Mouse (Mus musculus) liver, embryonic 18 days (tissue): ENCODE measurements around the gene Rpusd3. TPM values are rescaled to one million over a fixed set of nuclear protein-coding genes. Genes with fewer than 3 reads are reported as not detected.

Source experiments
- polyA plus RNA-seq: library from polyadenylated mRNA; depleted of rRNA; stranded (reverse); fragments of >200 nt; gene quantifications from 2 replicates; pipeline ENCODE4 v1.2.3, GENCODE M21; 2012; rRNA removed

The Rpusd3 gene
- 19.9 and 20.2 TPM in 2 replicates for polyA plus RNA-seq

DNA sequence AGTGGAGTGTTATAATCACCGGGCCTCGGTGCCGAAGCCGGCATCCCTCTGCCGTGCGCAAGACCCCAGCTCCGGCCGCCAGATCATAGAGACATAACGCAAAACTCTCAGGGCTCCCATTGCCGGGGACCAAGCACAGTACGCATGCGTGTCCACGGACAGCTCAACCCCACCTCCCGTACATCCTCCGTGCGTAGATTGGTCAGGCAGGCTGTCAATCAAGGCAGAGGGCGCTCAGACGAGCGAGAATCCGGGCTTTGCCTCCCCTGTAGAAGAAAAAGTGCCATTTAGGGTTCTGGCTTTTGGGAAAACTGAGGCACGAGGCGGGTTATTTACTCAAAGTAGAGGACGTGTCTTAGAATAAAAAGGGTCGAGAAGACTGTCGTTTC, at the start of gene Rpusd3:
TSS of gene Rpusd3 (minus strand) at position 142 of the 389 bp plus-strand sequence.

GRCm38 (mm10) chr6:113457952-113458534, 38.9 kb upstream of the Rpusd3 start, which contains the start of gene Il17re:
TSS of gene Il17re (plus strand) at chr6:113458484.

DNA sequence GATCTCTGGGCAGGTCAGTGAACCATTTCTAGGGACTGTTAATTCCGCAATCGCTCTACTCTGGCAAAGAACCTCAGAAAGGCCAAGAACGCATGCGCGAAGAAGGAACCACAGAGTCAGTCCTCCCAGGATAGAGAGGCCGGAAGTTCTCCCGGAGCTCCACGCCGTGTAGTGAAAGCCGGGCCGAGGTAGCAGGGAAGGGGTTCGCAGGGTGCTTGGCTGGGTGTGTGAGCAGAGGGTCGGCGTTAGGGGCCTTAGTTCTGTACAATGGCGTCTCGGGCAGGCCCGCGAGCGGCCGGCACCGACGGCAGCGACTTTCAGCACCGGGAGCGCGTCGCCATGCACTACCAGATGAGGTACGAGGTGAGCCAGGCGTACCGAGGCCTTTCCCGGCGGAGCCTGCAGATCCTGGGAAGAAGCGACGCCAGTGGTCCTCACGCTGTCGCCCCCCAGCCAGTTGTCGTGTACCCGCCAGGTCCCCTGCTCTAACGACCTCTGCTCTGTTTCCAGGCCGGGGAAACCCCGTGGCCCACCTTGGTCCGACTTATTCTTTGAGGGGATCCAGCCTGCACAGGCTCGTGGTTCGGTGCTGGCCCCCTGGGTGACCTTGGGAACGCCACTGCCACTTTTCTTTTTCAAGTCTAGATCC, 23.4 kb upstream of the Rpusd3 start, which contains the start of gene Jagn1:
TSS of gene Jagn1 (plus strand) at position 128 of the 649 bp plus-strand sequence.

GRCm38 (mm10) chr6:113435664-113436205, 16.6 kb upstream of the Rpusd3 start, which contains the start of gene Cidec:
TSS of gene Cidec (minus strand) at chr6:113435760.

DNA sequence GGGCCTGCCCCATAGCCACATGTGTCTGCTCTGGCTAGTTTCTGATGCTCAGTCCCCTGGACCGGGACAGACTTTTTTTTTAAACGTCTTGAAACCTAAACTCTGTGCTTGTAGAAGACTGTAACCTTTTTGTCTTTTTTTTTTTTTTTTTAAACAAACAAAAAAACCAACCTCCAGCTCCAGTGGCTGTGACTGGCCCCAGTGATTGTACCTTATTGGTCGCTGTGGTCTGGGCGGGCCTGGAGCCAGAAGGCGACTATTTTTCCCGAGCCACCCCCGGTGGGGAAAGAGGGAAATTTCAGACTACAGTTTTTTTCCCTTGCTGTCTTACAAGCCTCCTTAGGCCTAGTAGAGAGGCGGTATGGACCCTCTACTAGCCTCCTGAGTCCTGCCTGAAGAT, 30.2 kb downstream of the Rpusd3 start, which contains the start of gene Ttll3:
TSS of gene Ttll3 (plus strand) at position 301 of the 400 bp plus-strand sequence.

GRCm38 (mm10) chr6:113377496-113378385, 41.4 kb downstream of the Rpusd3 start, which contains the start of the genes Tada3 and Arpc4:
TSS of gene Tada3 (minus strand) at chr6:113377883.
TSS of gene Arpc4 (plus strand) at chr6:113378115.

Other genes starting within 250 kb of the Rpusd3 start
- gene Lhfpl4, start 224.0 kb downstream of the Rpusd3 start, polyA plus RNA-seq: under 0.01 and 0.02 TPM in 2 replicates
- gene Mtmr14, start 181.5 kb downstream of the Rpusd3 start, polyA plus RNA-seq: 15.0 and 15.2 TPM in 2 replicates
- gene Cpne9, start 137.0 kb downstream of the Rpusd3 start, polyA plus RNA-seq: 0.01 and 0.06 TPM in 2 replicates
- gene Brpf1, start 112.2 kb downstream of the Rpusd3 start, polyA plus RNA-seq: 8.6 and 10.5 TPM in 2 replicates
- gene Ogg1, start 92.4 kb downstream of the Rpusd3 start, polyA plus RNA-seq: 6.7 and 7.1 TPM in 2 replicates
- gene Camk1, start 75.4 kb downstream of the Rpusd3 start, polyA plus RNA-seq: 14.7 and 16.5 TPM in 2 replicates
- 8.9 and 9.7 TPM in 2 replicates for gene Tada3, start 41.5 kb downstream of the Rpusd3 start, polyA plus RNA-seq
- gene Arpc4, start 41.2 kb downstream of the Rpusd3 start, polyA plus RNA-seq: 44.5 and 50.4 TPM in 2 replicates
- 2.1 and 3.1 TPM in 2 replicates for gene Ttll3, start 30.1 kb downstream of the Rpusd3 start, polyA plus RNA-seq
- gene Cidec, start 16.4 kb upstream of the Rpusd3 start, polyA plus RNA-seq: 0.21 and 0.44 TPM in 2 replicates
- gene Jagn1, start 23.2 kb upstream of the Rpusd3 start, polyA plus RNA-seq: 27.7 and 29.5 TPM in 2 replicates
- 0.34 and 0.35 TPM in 2 replicates for gene Il17re, start 39.1 kb upstream of the Rpusd3 start, polyA plus RNA-seq
- 12.2 and 12.6 TPM in 2 replicates for gene Il17rc, start 52.1 kb upstream of the Rpusd3 start, polyA plus RNA-seq
- 6.6 and 7.4 TPM in 2 replicates for gene Creld1, start 64.0 kb upstream of the Rpusd3 start, polyA plus RNA-seq
- 0.01 TPM in 1 of 2 replicates, not detected in the other for gene Prrt3, start 82.6 kb upstream of the Rpusd3 start, polyA plus RNA-seq
- gene Emc3, start 112.3 kb upstream of the Rpusd3 start, polyA plus RNA-seq: 24.7 and 25.0 TPM in 2 replicates
- gene Fancd2, start 112.3 kb upstream of the Rpusd3 start, polyA plus RNA-seq: 4.0 and 4.2 TPM in 2 replicates
- not detected in 2 replicates for gene Fancd2os, start 181.4 kb upstream of the Rpusd3 start, polyA plus RNA-seq
- gene Brk1, start 185.4 kb upstream of the Rpusd3 start, polyA plus RNA-seq: 75.9 and 79.8 TPM in 2 replicates
- gene Vhl, start 204.6 kb upstream of the Rpusd3 start, polyA plus RNA-seq: 5.9 and 7.4 TPM in 2 replicates
- gene Irak2, start 219.1 kb upstream of the Rpusd3 start, polyA plus RNA-seq: 21.6 and 22.6 TPM in 2 replicates